Mouse (Mus musculus) lung, postnatal 14 days (tissue): ENCODE measurements around the gene Pdss1.
A peak's percentile ranks its signal among the peaks of the same experiment; 100 is the strongest.
"Not testable (repeated sequence)": the region's sequence is repeated elsewhere in the genome, so short reads cannot be mapped to it uniquely, and the experiment has no call there.

Source experiments
- DNase-seq: peaks from one replicate; pipeline ENCODE4 v3.0.0; 2021

Pdss1 gene

GRCm38 (mm10) chr2:22895282-22896273 lies at the start of gene Pdss1:
Pdss1 (plus strand) TSS chr2:22895522.
- peak; percentile 88 for DNase-seq

DNA sequence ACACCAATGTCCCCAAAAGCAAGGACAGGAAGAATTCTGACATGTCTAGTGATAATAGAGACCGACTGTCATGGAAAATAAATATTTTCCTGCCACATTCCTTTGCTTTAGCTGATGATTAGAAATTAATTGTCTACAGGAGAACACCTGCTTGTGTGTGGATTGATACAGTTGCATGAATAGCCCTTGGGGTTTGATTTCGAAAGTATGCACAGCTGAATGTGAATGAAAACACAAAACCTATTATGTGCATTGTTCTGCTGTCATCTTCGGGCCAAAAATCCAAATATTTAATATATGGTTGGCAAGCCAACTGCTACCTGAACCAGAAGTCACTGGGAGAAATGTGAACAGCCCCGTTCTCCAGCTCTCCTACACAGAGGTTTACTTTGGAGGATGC lies 43.4 kb upstream of the Pdss1 start:
- no peak for DNase-seq

DNA sequence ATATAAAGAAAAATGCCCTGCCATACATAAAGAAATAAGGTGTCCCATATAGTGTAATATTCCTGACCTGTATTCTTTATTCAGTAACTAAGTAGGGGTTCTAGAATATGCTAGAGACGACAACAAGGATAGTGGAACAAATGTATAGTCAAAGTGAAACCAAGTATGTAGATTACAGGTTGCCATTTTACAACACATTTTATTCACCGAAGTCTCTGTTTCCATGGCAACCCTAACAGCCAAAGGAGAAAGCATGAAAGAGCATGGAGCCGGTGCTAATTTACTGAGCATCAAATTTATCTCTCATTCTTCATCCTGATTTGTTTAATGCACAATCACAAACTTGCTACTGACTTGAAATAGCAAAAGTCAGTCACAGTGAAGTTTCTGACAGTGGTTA lies 37.8 kb upstream of the Pdss1 start:
- DNase-seq = no peak

- DNase-seq = no peak
Observed at GRCm38 (mm10) chr2:22862194-22862593, 33.1 kb upstream of the Pdss1 start.

GRCm38 (mm10) chr2:22864394-22865037 lies 30.8 kb upstream of the Pdss1 start:
- peak; percentile 72 for DNase-seq

GRCm38 (mm10) chr2:22865818-22866217 lies 29.5 kb upstream of the Pdss1 start:
- DNase-seq = no peak

GRCm38 (mm10) chr2:22866894-22867424 lies 28.4 kb upstream of the Pdss1 start:
- no peak for DNase-seq

GRCm38 (mm10) chr2:22873159-22873558 lies 22.2 kb upstream of the Pdss1 start:
- DNase-seq = no peak

DNA sequence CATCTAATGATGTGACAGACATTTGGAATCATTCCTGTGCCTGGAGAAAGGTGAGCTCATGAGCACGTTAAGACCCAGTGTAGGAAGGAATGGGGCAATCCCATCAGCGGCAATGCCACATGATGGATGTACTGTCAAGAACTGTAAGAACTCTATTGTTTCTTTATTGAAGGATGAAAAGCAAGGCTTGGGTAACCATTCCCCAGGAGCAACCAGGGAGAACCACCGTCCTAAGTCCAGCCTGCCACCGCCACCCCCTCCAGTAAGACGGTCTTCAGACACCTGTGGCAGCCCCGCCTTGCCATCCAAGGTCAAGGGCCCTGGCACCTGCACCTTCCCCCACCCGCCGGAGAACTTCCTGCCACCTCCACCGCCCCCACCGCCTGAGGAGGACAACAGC lies 20.7 kb upstream of the Pdss1 start:
- no peak for DNase-seq

DNA sequence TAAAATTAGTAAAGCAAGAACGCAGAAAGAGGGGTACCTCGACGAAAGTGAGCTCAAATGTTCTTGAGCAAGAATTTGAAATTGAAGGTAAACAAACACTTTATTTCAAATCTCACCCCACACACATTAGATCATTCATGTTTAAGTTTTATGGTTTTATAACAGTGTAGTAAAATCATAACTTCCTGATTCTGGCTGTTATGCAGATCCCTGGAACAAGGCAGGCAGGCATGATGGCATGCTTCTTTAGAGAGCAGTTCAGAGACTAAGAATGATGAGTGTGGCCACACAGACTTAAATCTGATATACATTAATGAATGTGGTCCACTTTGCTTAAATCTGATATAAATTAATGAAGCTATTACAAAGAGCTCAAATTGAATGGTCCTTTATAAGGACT lies 18.7 kb upstream of the Pdss1 start:
- no peak for DNase-seq

- DNase-seq = no peak
Observed at GRCm38 (mm10) chr2:22878781-22879180, 16.5 kb upstream of the Pdss1 start.

GRCm38 (mm10) chr2:22880726-22881125 lies 14.6 kb upstream of the Pdss1 start:
- DNase-seq = not testable (repeated sequence)

- no peak for DNase-seq
Observed at GRCm38 (mm10) chr2:22894932-22895281, 415 bp upstream of the Pdss1 start.

GRCm38 (mm10) chr2:22903947-22904346 lies 8.6 kb downstream of the Pdss1 start:
- DNase-seq = no peak

- no peak for DNase-seq
Observed at GRCm38 (mm10) chr2:22914421-22914820, 19.1 kb downstream of the Pdss1 start.

- DNase-seq = no peak
Observed at GRCm38 (mm10) chr2:22918651-22919050, 23.3 kb downstream of the Pdss1 start.

DNA sequence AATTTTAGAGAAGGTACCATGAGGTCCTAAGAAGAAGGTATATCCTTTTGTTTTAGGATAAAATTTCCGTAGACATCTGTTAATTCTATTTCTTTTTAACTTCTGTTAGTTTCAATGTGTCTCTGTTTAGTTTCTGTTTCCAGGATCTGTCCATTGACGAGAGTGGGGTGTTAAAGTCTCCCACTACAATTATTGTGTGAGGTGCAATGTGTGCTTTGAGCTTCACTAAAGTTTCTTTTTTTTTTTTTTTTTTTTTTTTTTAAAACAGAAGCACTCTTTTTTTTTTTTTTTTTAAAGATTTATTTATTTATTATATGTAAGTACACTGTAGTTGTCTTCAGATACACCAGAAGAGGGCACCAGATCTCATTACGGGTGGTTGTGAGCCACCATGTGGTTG lies 30.6 kb downstream of the Pdss1 start:
- DNase-seq = not testable (repeated sequence)

GRCm38 (mm10) chr2:22928259-22928658 lies 32.9 kb downstream of the Pdss1 start:
- DNase-seq = no peak

DNA sequence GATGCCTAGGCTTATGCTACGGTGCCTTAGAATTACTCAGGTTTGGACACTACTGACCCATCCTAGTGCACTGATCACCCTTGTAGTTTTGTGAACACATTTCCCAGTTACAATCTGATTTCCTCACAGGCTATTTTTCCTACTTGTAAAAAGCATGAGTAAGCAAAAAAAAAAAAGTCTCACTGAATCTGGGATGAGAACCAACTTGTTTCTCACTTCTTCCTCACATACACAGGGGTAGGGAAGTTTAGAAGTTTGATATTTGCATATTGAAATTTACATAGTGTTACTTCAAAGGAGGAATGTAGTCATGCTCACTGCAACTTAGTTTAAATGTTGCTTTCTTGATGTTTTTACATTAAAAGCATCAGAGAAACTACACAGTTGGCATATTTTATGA lies 38.2 kb downstream of the Pdss1 start:
- no peak for DNase-seq

DNA sequence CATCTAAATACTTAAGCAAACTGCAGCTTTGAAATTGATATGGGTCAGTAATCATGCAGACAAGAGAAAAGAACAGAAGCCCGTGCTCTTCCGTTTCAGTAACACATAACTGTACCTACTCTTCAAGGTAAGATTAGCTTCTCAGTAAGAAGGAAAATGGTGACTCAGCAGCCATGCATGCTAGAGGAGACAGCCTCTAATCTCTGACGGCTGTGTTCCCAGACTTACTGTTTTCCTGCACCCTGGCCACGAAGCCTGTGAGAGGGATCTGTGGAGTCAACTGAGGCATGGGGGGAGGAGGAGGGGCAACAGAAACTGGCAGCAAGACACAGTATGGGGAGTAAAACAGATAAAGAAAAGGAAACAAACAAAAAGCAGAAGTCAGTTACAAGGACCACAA lies 54.6 kb downstream of the Pdss1 start:
- no peak for DNase-seq

- no peak for DNase-seq
Observed at GRCm38 (mm10) chr2:22954278-22954677, 59.0 kb downstream of the Pdss1 start.

GRCm38 (mm10) chr2:22955914-22956313 lies 60.6 kb downstream of the Pdss1 start:
- no peak for DNase-seq

- no peak for DNase-seq
Observed at GRCm38 (mm10) chr2:22957415-22957814, 62.1 kb downstream of the Pdss1 start.

DNA sequence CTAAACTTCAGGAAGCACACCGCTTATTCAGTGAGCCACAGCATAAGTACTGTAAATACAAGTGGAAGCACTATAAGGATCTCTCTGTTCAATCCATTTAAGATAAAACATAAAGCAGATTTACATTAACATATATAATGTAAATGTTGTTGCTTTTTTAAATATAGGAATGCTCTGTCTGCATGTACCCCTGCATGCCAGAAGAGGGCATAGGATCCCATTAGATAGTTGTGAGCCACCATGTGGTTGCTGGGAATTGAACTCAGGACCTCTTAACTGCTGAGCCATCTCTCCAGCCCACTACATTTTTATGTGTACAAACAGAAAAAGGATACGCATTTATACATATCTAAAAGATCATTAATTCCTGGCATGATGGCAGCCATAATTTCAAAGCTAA lies 66.4 kb downstream of the Pdss1 start:
- DNase-seq = no peak
